Mouse (Mus musculus) duodenum, adult 2 months (tissue): ENCODE measurements around the gene BB287469. TPM values are rescaled to one million over a fixed set of nuclear protein-coding genes. Genes with fewer than 3 reads are reported as not detected.

Source experiments
- polyA plus RNA-seq: library from polyadenylated mRNA; depleted of rRNA; stranded (reverse); fragments of >200 nt; gene quantifications from 2 replicates; pipeline ENCODE4 v1.2.3, GENCODE M21; 2012; ENCODE audit warnings: low replicate concordance; rRNA removed

Gene BB287469
- polyA plus RNA-seq = not detected in 2 replicates

GRCm38 (mm10) chr12:87816277-87816676, at the start of gene BB287469:
TSS of gene BB287469 (plus strand) at chr12:87816577.

DNA sequence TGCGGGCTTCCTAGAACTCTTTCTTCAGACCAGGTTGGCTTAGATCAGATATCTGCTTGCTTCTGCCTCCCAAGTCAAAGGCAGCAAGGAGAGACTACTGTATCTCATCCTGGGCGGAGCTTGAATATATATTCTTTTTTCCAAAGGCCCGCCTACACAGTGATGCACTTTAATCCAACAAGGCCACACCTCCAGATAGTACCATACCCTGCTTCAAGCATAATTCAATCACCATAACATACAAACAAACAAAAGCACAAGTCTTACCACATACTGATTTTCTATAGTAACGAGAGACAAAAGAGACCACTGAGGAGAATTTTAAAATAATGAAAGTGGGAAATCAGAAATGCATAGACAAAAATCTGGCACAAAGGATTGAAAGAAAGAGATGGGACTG, 40.7 kb upstream of the BB287469 start, which contains the start of gene Gm21319:
TSS of gene Gm21319 (minus strand) at position 101 of the 400 bp plus-strand sequence.

GRCm38 (mm10) chr12:87795212-87795611, 21.2 kb upstream of the BB287469 start, which contains the start of gene Gm21936:
TSS of gene Gm21936 (plus strand) at chr12:87795512.

GRCm38 (mm10) chr12:87842239-87842638, 25.9 kb downstream of the BB287469 start, which contains the start of gene Gm2001:
TSS of gene Gm2001 (minus strand) at chr12:87842339.

Other genes with a start within 250 kb of the BB287469 start
- not detected in 2 replicates for gene Oog1, start 213.9 kb upstream of the BB287469 start, polyA plus RNA-seq
- gene Gm4027, start 197.7 kb upstream of the BB287469 start, polyA plus RNA-seq = not detected in 2 replicates
- not detected in 2 replicates for gene Gm16381, start 172.0 kb upstream of the BB287469 start, polyA plus RNA-seq
- gene Gm21319, start 40.8 kb upstream of the BB287469 start, polyA plus RNA-seq = not detected in 2 replicates
- gene Gm21936, start 21.1 kb upstream of the BB287469 start, polyA plus RNA-seq = not detected in 2 replicates
- not detected in 2 replicates for gene Gm2001, start 25.8 kb downstream of the BB287469 start, polyA plus RNA-seq
- not detected in 2 replicates for gene Gm2016, start 57.5 kb downstream of the BB287469 start, polyA plus RNA-seq
- gene Gm2022, start 78.8 kb downstream of the BB287469 start, polyA plus RNA-seq = not detected in 2 replicates
- gene Gm2035, start 103.3 kb downstream of the BB287469 start, polyA plus RNA-seq = not detected in 2 replicates
- not detected in 2 replicates for gene Gm2042, start 137.5 kb downstream of the BB287469 start, polyA plus RNA-seq
- gene Gm2075, start 195.3 kb downstream of the BB287469 start, polyA plus RNA-seq = not detected in 2 replicates
- not detected in 2 replicates for gene Gm6803, start 202.2 kb downstream of the BB287469 start, polyA plus RNA-seq
- not detected in 2 replicates for gene Gm2056, start 210.4 kb downstream of the BB287469 start, polyA plus RNA-seq